Mouse (Mus musculus) CD4-positive, CD25-positive, alpha-beta regulatory T cell, adult 2 months (primary cell): ENCODE results near the gene Il9r.

ENCODE experiments used
- DNase-seq: peaks from one replicate; pipeline ENCODE4 v3.0.0-alpha.2; 2012; ENCODE audit warnings: low read depth, low spot score

Gene Il9r

DNA sequence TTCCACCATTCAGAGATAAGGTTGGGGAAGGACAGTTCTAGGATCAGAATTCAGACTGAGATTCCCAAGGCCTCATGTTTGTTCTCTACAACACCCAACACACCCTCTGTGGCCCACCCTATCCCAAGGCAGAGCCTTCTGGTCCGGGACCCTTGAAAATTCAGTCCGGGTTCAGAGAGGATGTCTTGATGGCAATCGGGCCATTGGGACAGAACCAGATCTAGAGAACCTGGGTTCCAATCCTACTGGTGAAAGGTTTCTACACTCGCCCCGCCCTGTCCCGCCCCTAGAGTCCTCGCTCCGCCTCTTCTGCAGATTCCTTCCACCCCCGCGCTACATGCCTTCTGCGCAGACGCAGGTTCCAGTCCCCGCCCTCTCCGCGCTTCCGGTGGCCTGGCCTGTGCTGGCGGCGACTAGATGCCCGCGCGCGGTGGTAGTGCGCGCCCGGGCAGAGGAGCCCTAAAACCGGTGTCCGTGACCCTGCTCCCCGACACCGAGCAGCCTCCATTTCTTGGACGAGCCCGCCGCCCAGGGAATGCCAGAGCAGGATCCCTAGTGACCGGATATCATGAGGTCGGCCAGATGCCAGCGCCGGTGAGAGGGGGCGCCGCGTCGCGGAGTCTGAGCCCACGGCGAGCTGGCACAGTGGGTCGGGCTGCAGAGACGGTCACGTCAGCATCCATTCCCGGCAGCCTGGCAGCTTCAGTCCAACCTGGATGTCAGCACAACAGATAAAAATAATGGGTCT, 26.2 kb upstream of the Il9r start, which contains the start of gene Mpg:
Gene Mpg (plus strand): TSS at position 382 of the 748 bp plus-strand sequence.
- DNase-seq = peak; percentile 94

DNA sequence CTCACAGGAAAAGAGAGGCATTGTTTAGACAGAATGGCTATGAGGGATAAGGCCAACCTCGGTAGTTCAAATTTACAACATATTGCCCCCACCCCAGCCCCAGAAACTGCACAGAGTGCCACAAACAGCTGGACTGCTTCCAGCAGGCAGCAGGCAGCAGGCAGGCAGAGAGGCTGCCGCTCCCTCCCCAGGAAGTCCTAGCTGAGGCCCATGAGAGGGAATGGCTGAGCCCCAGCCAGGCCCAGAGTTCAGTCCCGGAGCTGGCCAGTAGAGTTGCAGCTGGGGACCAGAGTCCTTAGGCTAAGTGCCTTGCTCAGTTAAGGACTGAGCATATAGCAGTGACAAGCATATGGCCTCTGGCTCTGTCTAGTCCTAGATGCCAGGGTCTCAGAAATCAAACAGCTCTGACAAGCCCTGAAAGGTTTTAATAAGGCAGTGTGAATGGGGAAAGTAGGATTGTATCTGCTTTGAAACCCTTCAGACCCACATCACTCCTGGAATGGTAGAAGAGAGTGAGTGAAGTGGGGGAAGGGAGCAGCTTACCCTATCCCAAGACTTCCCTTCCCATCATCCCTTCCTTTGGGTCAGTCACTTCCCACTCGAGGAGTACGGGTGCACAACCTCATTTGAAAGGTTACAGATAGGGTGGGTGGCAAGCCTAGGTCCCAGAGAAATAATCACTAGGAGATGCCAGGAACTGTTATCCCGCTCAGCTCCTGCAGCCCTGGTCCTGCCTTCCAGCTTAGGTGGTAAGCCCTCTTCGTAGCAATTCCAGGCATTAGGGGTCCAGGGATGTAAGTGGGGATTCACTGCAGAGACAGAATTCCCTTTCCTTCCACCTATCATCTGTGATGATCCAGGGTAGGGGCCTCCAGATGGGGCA, 25.4 kb upstream of the Il9r start:
- no peak for DNase-seq

DNA sequence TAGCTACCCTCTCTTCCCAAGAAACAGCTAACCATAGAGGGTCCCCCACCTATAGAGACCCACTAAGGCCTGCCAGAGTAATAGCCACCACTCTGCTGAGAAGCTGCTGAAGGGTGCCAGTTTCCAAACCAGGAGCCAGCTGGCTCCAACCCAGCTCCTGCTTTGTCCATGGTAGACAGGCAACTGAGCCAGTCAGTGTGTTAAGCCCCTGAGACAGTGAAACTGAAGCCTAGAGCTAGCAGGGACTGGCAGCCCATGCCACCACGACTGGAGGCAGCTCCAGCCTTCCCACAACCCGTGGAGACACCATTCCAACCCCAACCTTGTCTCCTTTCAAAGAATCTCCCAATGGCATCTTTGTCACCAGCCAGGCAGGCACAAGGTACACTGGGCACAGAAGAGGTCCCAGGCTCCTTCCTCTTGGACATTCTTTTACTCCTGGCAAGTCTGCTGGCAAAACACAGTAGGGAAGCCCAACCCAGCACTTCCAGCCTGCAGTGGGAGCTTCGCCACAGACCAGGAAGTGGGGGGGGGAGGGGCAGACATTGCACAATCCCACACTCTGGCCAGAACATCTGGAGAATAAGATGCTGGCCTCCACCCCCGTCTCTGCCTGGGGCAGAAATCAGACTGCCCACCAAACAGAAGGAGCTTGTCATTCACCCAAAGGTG, 24.5 kb upstream of the Il9r start:
- no peak for DNase-seq

DNA sequence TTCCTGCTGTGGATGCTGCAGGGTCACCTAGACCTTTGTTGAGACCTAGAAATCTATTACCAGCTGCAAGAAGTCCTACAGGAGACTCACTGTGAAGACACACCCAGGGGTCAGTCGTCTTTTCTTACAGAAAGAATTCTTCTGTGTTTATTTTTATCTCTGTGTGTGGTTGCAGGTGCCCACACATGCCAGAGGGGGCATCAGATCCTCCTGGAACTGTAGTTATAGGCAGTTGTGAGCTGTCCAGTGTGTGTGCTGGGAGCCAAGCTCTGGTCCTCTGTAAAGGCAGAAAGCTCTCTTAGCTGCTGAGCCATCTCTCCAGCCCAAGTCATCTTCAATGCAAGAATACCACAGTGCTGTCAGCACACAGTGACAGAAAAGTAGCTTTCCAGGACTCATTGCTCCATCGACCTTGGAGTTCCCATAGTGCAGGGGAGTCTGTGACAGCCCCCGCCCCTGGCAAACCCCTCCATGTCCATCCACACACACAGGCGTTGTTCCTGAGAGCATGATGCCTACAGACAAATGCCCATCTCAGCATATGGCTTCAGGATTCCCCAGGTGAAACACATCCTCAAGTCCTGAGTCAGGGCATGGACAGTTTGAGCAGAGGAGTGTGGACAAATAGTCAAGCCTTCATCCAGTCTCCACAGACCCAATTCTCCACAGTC, 23.4 kb upstream of the Il9r start:
- DNase-seq = no peak

DNA sequence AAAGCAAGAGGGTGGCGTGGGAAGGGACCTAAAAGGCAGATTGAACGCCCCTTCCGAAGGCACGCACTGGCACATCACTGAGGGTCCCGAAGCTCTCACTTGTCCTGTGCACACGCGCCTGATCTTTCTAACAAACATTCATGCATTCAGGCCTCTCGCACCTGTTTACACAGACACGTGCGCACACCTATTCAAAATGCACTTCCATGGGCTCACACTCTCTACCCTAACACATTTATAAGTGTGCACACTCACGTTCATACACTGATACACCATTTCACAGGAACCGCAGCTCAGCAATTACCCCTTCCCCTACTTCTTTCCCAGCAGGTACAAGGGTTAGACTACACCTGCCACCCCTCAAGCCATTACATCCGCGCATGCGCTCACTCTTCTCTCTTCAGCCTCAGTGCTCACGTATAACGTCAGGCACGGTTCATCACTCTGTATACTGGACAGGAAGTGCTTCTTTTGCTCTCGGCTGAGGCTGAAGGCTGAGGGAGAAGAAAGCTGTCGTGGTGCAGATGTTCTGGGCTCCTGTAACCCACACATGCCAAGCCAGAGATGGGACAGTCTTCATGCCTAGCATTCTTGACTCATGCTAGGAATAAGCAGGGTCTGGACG, 22.6 kb upstream of the Il9r start:
- DNase-seq = peak; percentile 70

DNA sequence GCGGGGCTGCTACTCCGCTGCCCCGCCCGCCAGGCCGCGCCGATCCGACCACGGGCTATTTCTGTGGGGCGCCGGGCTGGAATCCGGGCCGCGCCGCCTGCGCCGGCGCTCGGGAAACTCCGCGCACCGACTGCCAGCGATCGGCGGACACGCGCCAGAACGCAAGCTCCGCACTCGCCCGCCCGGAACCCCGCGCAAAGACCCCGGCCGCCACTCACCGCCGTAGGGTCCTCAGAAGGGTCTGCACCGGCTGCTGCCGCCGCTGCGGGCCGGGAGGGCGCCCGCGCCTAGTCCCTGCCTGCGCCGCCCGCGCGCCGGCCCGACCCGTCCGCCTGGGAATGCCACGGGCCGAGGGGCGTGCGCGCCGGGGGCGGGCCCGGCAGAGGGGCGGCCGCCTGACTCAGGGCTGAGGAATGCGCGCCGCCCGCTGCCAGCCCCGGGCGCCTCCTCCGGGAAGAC, 21.9 kb upstream of the Il9r start, which contains the start of gene Rhbdf1:
Gene Rhbdf1 (minus strand): TSS at position 350 of the 459 bp plus-strand sequence.
- peak; percentile 42 for DNase-seq

DNA sequence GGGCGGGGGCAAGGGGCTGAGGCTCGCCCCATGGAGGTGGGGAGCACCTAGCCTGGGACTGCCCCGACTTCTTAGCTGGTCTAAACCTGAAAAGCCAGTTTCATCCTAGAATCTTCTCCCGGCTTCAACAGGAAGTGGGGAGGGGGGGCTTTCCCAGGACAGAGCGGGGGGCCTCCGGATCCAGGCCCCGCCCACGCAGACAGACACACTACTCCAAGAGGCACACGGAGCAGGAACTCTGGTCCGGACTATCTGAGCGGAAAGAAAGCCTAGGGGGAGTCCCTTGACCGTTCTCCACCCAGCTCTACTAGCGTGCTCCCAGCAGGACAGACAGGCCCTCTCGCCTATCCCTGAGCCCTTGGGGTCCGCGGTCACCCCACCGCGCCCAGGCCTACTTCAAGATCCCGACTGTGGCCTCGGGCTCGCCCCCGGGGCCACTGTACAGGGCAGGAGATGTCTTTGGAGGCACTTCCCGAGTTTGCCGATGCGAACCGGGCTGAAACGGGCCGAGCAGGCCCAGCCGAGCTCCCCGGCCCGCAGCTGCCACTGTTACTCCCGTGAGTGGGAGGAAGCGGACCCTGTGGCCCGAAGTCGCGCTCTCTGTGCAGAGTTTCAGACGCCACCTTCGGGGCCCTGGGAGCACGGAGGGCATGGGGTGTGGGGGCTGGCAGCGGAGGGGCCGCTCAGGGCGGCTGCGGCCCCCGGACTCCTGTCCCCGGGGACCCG, 21.3 kb upstream of the Il9r start:
- DNase-seq = peak; percentile 50

DNA sequence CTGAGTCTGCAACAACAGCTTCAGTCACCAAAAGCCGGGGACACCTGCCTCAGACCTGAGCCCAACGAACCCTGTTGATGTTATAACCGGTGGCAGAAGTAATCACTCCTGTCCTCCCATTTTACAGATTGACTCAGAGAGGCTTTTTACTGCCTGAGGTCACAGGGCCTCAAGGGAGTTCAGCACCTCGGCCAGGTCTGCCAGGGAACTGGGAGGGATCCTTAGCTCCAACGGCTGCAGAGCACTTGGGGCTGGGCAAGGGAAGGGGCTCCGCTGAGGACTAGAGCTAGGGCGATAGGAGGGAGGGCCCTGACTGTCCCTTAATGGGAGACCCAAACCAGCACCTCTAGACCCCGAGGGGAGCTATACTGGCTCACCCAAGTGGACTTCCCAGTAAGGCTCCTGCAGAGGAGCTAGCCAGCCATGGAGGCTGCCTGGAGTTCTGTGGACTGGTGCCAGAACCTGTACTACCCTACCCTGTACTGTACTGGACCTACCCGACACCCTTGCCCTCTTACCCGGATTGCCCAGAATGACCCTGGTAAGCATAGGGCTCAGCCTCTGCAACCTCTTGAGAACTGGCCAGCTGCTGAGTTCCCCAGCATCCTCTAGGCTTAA, 20.6 kb upstream of the Il9r start:
- DNase-seq = no peak

DNA sequence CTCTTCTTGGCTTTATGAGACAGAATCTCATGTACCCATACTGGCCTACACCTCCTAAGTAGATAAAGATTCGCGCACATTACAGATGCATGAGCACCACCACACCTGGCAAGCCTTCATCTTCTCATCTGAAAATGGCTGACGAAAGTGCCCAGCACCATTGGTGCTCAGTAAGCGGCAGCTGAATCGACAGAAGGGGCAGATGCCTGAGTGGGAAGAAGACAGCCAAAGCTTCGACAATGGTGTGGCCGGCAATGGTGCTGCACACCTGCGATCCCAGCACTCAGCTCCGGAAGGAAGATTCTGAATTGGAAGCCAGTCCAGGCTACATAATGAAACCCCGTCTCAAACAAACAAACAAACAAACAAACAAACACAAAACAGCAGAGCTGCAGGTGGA, 19.2 kb upstream of the Il9r start:
- DNase-seq = no peak

DNA sequence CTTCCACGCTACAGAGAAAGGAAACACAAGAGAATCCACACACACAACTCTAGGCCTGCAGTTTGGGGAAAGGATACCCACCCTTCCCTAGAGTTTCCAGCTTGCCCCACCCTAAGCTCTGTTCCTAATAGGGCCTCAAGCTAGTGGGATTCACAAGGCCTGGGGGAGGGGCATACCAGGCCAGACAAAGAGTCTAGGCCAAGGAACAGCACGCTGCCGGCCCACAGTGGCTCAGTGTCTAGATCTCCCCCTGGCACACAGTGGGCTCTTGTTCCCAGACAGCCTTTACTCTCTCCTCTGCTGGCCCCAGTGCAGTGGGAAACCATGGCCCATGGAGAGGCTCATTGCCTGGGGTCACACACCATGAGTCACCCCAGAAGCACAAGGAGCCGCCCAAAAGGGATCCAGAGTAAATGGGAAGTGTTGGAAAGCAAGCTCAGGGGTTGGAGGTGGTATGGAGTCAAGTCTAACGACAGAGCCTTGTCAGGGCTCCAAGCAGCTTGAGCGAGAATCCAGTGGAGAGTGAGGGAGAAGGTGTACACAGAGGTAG, 18.5 kb upstream of the Il9r start:
- no peak for DNase-seq

DNA sequence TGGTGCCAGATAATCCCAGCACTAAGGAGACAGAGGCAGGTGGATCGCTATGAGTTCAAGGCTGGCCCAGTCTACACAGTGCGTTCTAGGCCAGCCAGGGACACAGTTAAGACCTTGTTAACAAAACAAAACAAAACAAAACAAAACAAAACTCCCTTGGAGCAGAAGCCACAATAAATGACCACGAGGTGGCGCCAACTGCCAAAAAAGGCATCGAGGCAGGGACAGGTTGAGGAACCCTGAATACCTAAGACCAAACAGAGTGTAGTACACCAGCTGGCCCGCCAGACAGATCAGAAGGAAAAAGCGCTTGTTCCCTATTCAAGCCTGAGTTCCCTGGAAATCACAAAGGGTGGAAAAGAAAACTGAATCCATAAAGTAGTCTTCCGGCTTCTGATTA, 16.8 kb upstream of the Il9r start:
- peak; percentile 89 for DNase-seq

DNA sequence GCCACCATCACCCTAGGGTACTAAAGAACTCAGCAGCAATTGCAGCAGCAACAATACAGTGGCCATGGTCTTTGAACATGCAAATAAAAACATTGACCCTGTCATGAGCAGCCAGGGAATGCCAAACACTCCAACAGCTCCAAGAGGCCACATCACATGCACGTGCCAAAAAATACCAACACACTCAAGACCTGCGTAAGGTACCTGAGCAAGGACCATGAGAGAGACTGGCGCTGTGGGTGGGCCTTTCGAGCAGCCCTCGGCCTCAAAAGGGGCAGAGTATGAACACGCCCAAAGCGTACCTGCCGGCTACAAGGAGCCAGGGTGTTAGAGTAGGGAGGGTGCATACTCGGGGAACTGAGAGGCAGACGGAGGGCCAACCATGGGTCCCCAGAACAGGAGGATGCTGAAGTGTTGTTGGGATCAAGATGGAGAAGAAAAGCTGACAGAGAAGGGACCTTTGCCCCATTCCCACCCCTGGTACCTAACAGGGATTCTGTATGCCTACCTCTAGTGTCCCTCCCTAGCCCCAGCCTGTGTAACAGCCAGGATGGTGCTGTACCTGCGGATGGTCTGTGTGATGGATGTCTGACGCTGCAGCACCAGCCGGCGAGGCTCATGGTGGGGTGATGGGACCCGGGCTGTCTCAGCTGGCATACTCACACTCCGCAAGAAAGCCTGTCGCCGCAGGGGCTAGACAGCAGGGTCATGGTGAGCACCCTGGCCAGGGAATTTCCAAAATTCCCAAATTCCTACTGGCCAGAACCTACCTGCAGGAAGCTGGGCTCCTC, 15.5 kb upstream of the Il9r start:
- no peak for DNase-seq

DNA sequence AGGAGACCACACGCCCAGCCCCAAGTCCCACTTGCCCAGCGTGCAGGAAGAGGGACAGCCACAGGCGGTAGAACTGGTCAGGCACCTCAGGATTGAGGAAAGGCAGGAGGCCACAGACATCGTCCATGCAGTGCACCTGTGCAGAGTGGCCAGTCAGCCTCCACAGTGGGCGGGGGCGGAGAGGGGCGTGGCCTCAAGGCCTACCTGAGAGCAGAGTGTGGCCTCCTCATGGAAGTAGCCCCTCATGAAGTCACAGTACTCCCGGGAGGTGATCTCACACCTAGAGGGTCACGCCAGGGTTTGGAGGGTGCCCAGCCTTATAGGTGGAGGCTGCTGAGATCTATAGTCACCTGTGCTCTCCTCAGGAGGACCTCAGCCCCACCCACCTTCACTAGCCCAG, 10.5 kb upstream of the Il9r start:
- DNase-seq = no peak

DNA sequence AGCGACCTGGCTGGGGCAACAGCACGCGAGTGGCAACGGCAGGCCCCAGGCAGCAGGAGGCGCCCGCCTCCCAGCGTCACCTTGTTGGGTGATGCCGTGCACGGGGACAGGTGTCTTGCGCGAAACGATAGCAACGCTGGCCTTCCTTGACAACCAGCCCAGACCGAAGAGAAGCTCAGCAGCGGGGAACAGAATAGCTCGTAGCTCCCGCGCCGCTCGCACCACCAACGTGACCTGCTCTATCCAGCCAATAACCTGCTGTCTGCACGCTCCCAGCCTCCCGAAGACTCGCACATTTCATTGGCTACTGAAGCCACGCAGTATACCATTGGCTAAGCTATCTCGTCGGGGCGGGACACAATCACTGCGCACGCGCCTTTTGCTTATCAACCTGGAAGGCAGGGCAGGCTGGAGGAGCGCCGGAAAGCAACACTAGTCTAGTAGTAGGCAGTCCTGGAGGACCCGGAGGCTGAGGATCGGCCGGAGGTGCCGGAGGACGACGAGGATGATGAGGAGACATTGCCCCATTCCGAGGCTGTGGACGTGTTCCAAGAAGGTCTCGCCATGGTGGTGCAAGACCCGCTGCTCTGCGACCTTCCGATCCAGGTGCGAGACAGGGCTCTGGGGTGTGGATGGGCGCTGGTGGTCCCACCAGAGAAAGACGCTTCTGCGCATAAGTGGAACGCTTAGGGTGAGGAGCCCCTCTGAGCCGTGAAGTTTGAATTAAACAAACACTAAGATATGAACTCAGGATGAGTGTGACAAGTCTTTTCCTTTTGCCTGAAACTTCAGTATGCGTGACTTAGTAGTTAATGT, 5.2 kb upstream of the Il9r start, which contains the start of gene Snrnp25:
Gene Snrnp25 (plus strand): TSS at position 358 of the 816 bp plus-strand sequence.
- peak; percentile 99 for DNase-seq

DNA sequence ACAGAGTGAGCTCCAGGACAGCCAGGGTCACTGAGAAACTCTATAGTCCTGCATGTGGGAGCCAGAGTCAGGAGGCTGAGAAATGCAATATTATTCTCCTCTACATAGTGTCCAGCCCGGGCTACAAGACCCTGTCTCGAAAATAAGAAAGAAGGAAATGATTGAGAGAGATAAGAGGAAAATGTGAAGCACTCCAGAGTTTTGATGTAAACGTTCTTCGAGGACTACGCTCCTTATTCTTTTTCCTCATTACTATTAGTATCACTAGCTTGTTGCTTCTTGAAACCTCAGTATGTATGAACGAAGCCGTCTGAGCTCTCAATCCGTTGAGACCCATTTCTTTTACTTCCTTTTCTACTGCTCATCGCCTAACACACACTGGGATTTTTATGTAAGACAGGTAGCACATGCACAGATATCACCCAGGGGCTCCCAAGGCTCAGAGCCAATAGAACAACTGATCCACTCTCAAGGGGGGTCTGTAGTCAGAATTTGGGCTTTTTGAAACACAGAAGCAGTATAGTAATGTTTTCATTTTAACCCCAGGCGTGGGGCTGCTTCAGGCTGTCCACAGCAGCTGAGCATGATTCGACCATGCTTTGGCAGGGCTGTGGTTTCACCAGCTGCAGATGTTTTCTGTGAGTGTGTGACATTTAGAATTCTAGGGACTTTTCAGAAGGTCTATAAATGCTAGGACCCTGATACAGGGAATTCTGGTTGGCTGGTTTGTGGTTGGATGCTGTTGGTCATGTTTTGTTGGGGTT, 2.0 kb upstream of the Il9r start:
- DNase-seq = no peak

DNA sequence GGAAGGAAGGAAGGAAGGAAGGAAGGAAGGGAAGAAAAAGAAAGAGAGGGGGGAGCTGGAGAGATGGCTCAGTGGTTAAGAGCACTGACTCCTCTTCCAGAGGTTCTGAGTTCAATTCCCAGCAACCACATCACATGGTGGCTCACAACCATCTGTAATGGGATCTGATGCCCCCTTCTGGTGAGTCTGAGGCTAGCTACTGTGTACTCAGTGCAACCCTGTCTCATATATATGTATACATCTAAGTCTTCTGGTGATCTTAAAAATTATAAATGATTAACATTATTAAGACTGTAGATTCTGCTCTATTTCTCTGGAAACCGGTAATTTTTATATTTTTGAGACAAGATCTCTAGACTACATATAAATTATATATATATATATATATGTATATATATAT, 913 bp upstream of the Il9r start:
- DNase-seq = peak; percentile 52

DNA sequence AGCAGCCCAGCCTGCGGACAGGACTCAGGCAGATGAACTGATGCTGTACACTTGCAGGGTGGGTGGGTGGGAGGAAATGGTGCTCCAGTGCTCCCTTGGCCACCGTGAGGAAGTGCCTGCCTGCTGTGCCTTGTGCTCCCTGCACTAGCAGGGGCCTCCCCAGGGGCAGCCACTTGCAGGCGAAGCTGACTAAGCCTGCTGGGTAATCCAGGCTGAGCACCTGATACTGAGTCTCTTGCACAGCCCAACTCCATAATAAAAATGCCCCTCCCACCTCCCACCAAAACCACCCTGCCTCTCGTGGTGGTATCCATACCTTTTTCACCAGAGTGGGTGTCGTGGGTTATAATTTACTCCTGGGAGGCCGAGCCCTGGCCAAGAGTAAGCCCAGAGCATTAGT, 849 bp downstream of the Il9r start:
- DNase-seq = peak; percentile 34
